Mouse (Mus musculus) frontal cortex, postnatal 25 days (tissue): ENCODE data around the gene Klhl21.

Experiments
- DNase-seq, 2 experiments: peaks; one replicate each; pipeline ENCODE4 v3.0.0; 2022; ENCODE audit warnings: low spot score in 2 of 2

Gene Klhl21

GRCm38 (mm10) chr4:151995371-151996172 lies 13.0 kb upstream of the Klhl21 start:
- no peak for DNase-seq

- DNase-seq: peak; percentile 96
Measured at GRCm38 (mm10) chr4:151996173-151996950, 12.2 kb upstream of the Klhl21 start, which contains the start of gene Phf13. TSS of gene Phf13 (minus strand) at chr4:151996258.

- no peak for DNase-seq
Measured at GRCm38 (mm10) chr4:151996951-151997222, 11.7 kb upstream of the Klhl21 start.

- DNase-seq: no peak
Measured at GRCm38 (mm10) chr4:151997701-151998100, 10.9 kb upstream of the Klhl21 start.

GRCm38 (mm10) chr4:151999481-151999880 lies 9.1 kb upstream of the Klhl21 start:
- no peak for DNase-seq

GRCm38 (mm10) chr4:152000906-152001305 lies 7.7 kb upstream of the Klhl21 start:
- no peak for DNase-seq

GRCm38 (mm10) chr4:152001335-152001734 lies 7.3 kb upstream of the Klhl21 start:
- no peak for DNase-seq

GRCm38 (mm10) chr4:152002063-152002462 lies 6.5 kb upstream of the Klhl21 start:
- DNase-seq: no peak

GRCm38 (mm10) chr4:152006137-152006536 lies 2.5 kb upstream of the Klhl21 start:
- no peak for DNase-seq

- no peak for DNase-seq
Measured at GRCm38 (mm10) chr4:152006812-152007211, 1.8 kb upstream of the Klhl21 start.

- no peak for DNase-seq
Measured at GRCm38 (mm10) chr4:152007481-152008147, 989 bp upstream of the Klhl21 start.

GRCm38 (mm10) chr4:152008148-152008500 lies 479 bp upstream of the Klhl21 start:
- DNase-seq: no peak

GRCm38 (mm10) chr4:152009076-152010051 lies 761 bp downstream of the Klhl21 start:
- peak; percentile 52 to 66 for DNase-seq

GRCm38 (mm10) chr4:152010091-152010706 lies 1.6 kb downstream of the Klhl21 start:
- DNase-seq: no peak

- no peak for DNase-seq
Measured at GRCm38 (mm10) chr4:152010707-152011134, 2.1 kb downstream of the Klhl21 start.

- DNase-seq: no peak
Measured at GRCm38 (mm10) chr4:152011171-152011760, 2.7 kb downstream of the Klhl21 start.

GRCm38 (mm10) chr4:152012109-152012508 lies 3.5 kb downstream of the Klhl21 start:
- no peak for DNase-seq

GRCm38 (mm10) chr4:152013036-152013813 lies 4.6 kb downstream of the Klhl21 start:
- DNase-seq: no peak

- no peak for DNase-seq
Measured at GRCm38 (mm10) chr4:152019073-152019472, 10.5 kb downstream of the Klhl21 start.

- no peak for DNase-seq
Measured at GRCm38 (mm10) chr4:152020024-152020423, 11.4 kb downstream of the Klhl21 start.
